Mouse (Mus musculus) central nervous system, embryonic 14 days (tissue): ENCODE results near the gene Vmn2r45. TPM values are rescaled to one million over a fixed set of nuclear protein-coding genes. Genes with fewer than 3 reads are reported as not detected.

Experiments used
- polyA plus RNA-seq: library from polyadenylated mRNA; depleted of rRNA; stranded (reverse); fragments of >200 nt; gene quantifications from 2 replicates; pipeline ENCODE4 v1.2.3, GENCODE M21; 2012; rRNA removed

Gene Vmn2r45
- polyA plus RNA-seq, result not detected in 2 replicates

GRCm38 (mm10) chr7:8488975-8489374, at the start of gene Vmn2r45:
Gene Vmn2r45 (minus strand): TSS chr7:8489075.

Other genes starting within 250 kb of the Vmn2r45 start
- gene Vmn2r43, start 228.5 kb downstream of the Vmn2r45 start, polyA plus RNA-seq, result not detected in 2 replicates
- gene Vmn2r44, start 105.7 kb downstream of the Vmn2r45 start, polyA plus RNA-seq, result not detected in 2 replicates